Mouse (Mus musculus) lung, adult 2 months (tissue): ENCODE data around the gene 1700086D15Rik.

ENCODE experiments used
- CTCF ChIP-seq: fragments of 200-500 bp; IDR thresholded peaks from 2 replicates; pipeline ENCODE4 v1.5.1; 2011; ENCODE audit warnings: mild to moderate bottlenecking, low read length, control low read depth; ENCODE audit not compliant: insufficient read depth
- POLR2A ChIP-seq: fragments of 200-500 bp; IDR thresholded peaks from 2 replicates; pipeline ENCODE4 v1.6.1; 2011; ENCODE audit warnings: low read depth, mild to moderate bottlenecking, control low read depth, low read length, borderline replicate concordance; ENCODE audit errors: extremely low read depth

DNA sequence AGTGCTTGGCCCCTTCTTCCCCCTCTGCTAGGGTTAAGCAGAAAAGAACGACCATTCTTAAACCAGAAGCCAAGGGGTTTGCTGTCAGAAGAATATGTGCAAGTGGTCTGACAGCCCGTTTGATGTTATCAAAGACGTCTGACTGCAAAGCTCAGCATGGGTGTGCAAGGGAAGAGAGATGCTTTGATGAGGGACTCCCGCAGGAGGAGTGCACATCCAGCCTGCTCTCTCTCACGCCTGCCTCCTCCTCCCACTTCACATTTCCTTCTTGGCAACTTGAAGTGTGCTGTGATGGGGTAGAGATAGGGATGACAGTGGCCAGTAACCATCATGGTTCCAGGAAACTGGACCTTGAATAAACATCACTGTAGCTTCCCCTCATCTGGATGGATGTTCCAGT, 42.5 kb upstream of the 1700086D15Rik start:
- TF ChIP-seq CTCF (no peak), POLR2A (no peak)
